Mouse (Mus musculus) lung, embryonic 14.5 days (tissue): ENCODE data around the gene Efcab8. TPM values are rescaled to one million over a fixed set of nuclear protein-coding genes. Genes with fewer than 3 reads are reported as not detected.

Experiments used
- ATAC-seq: fragments of 200-750 bp; cut with Nextera tagmentation; 2 replicates; pipeline ENCODE4 v1.8.0; 2017; ENCODE audit warnings: mild to moderate bottlenecking, moderate TSS enrichment, moderate library complexity; ENCODE audit not compliant: insufficient read depth
- DNase-seq: peaks from one replicate; pipeline ENCODE4 v3.0.0-alpha.2; 2015
- H3K27ac ChIP-seq: fragments of 300-500 bp; sonication (generic); 2 replicates; pipeline ENCODE4 v1.5.1; 2014; ENCODE audit warnings: low read depth, mild to moderate bottlenecking, moderate library complexity
- H3K27me3 ChIP-seq: fragments of 300-500 bp; sonication (generic); 2 replicates; pipeline ENCODE4 v1.6.1; 2014; ENCODE audit warnings: low read length, control low read depth; ENCODE audit not compliant: insufficient read depth
- H3K36me3 ChIP-seq: fragments of 300-500 bp; sonication (generic); 2 replicates; pipeline ENCODE4 v1.6.1; 2014; ENCODE audit warnings: control low read depth; ENCODE audit not compliant: insufficient read depth
- H3K4me1 ChIP-seq: fragments of 300-500 bp; sonication (generic); 2 replicates; pipeline ENCODE4 v1.6.1; 2014; ENCODE audit warnings: antibody characterized with exemption, control low read depth; ENCODE audit not compliant: insufficient read depth
- H3K4me2 ChIP-seq: fragments of 300-500 bp; sonication (generic); 2 replicates; pipeline ENCODE4 v1.6.1; 2014; ENCODE audit warnings: mild to moderate bottlenecking
- H3K4me3 ChIP-seq: fragments of 300-500 bp; sonication (generic); 2 replicates; pipeline ENCODE4 v1.5.1; 2014; ENCODE audit warnings: low read depth, low read length
- H3K9ac ChIP-seq: fragments of 300-500 bp; sonication (generic); 2 replicates; pipeline ENCODE4 v1.6.1; 2014
- H3K9me3 ChIP-seq: fragments of 300-500 bp; sonication (generic); 2 replicates; pipeline ENCODE4 v1.6.1; 2016; ENCODE audit warnings: low read depth, low read length, control low read depth
- CTCF ChIP-seq: IDR thresholded peaks from 2 replicates; pipeline ENCODE4 v1.5.1; 2016; ENCODE audit warnings: antibody characterized with exemption, low read depth
- WGBS: fragments of 180-500 bp; shearing (Covaris S2); extraction: QIAGEN DNeasy Blood & Tissue Kit; methylation state at CpG from one replicate; pipeline ENCODE4 v1.1.7; 2014; 5-methylcytosine and 5-hydroxymethylcytosine counted together
- polyA plus RNA-seq: library from polyadenylated mRNA; unstranded; fragments of >200 nt; fragmentation: Nextera tagmentation; extraction: Ambion mirVana; gene quantifications from 2 replicates; pipeline ENCODE4 v1.2.1, GENCODE M21; 2014

Gene Efcab8
- polyA plus RNA-seq, 1 experiment from 2014 or later, result not detected

GRCm38 (mm10) chr2:153762121-153762520, 17.6 kb upstream of the Efcab8 start:
- no peak for TF ChIP-seq CTCF
- 85% methylated on average over 5 of the region's 5 CpGs for WGBS
- peaks cover 93% of the 10 kb centered on the region for H3K36me3 ChIP-seq
- no peak overlapping the region for H3K4me3 ChIP-seq
- no peaks in the 10 kb centered on the region for H3K4me1 ChIP-seq
- no peaks in the 10 kb centered on the region for H3K27me3 ChIP-seq
- no peak overlapping the region for H3K4me2 ChIP-seq
- no peaks in the 10 kb centered on the region for H3K9me3 ChIP-seq
- DNase-seq, result no peak
- H3K27ac ChIP-seq, result no peak overlapping the region
- no peak overlapping the region for H3K9ac ChIP-seq
- ATAC-seq, result no peak

GRCm38 (mm10) chr2:153767484-153767883, 12.2 kb upstream of the Efcab8 start:
- no peak for DNase-seq
- Histone ChIP-seq H3K27ac (no peak overlapping the region), H3K4me3 (no peak overlapping the region), H3K36me3 (peaks cover 76% of the 10 kb centered on the region), H3K9me3 (no peaks in the 10 kb centered on the region), H3K4me2 (no peak overlapping the region), H3K27me3 (no peaks in the 10 kb centered on the region), H3K4me1 (0 out of 2 replicates have a peak, but pooled peaks cover 3% of the 10 kb centered on the region), H3K9ac (no peak overlapping the region)
- TF ChIP-seq CTCF, result no peak
- 66% methylated on average over 6 of the region's 6 CpGs for WGBS
- ATAC-seq, result no peak

GRCm38 (mm10) chr2:153768881-153769280, 10.8 kb upstream of the Efcab8 start:
- peaks cover 65% of the 10 kb centered on the region for H3K36me3 ChIP-seq
- no peak overlapping the region for H3K27ac ChIP-seq
- H3K27me3 ChIP-seq, result no peaks in the 10 kb centered on the region
- ATAC-seq (no peak), DNase-seq (no peak)
- H3K9me3 ChIP-seq, result no peaks in the 10 kb centered on the region
- H3K4me1 ChIP-seq, result 0 out of 2 replicates have a peak, but pooled peaks cover 3% of the 10 kb centered on the region
- WGBS, result 86% methylated on average over 2 of the region's 2 CpGs
- no peak overlapping the region for H3K4me2 ChIP-seq
- H3K4me3 ChIP-seq, result no peak overlapping the region
- TF ChIP-seq CTCF, result no peak
- no peak overlapping the region for H3K9ac ChIP-seq

- H3K27me3 ChIP-seq, result no peaks in the 10 kb centered on the region
- no peak overlapping the region for H3K4me3 ChIP-seq
- H3K9ac ChIP-seq, result no peak overlapping the region
- H3K4me2 ChIP-seq, result no peak overlapping the region
- no peak overlapping the region for H3K27ac ChIP-seq
- H3K9me3 ChIP-seq, result no peaks in the 10 kb centered on the region
- H3K4me1 ChIP-seq, result 0 out of 2 replicates have a peak, but pooled peaks cover 3% of the 10 kb centered on the region
- peaks cover 29% of the 10 kb centered on the region for H3K36me3 ChIP-seq
- peak; percentile 46 for DNase-seq
- WGBS, result 65% methylated on average over 4 of the region's 4 CpGs
- no peak for ATAC-seq
- no peak for TF ChIP-seq CTCF
These were observed 6.8 kb upstream of the Efcab8 start for GRCm38 (mm10) chr2:153772950-153773349.

GRCm38 (mm10) chr2:153775472-153775871, 4.3 kb upstream of the Efcab8 start:
- TF ChIP-seq CTCF, result no peak
- Histone ChIP-seq H3K4me1 (0 out of 2 replicates have a peak, but pooled peaks cover 7% of the 10 kb centered on the region), H3K9ac (no peak overlapping the region), H3K27ac (no peak overlapping the region), H3K9me3 (no peaks in the 10 kb centered on the region), H3K36me3 (peaks cover 12% of the 10 kb centered on the region), H3K27me3 (no peaks in the 10 kb centered on the region), H3K4me3 (no peak overlapping the region), H3K4me2 (no peak overlapping the region)
- WGBS, result 96% methylated on average over 4 of the region's 4 CpGs
- no peak for ATAC-seq
- no peak for DNase-seq

GRCm38 (mm10) chr2:153778638-153779362, 931 bp upstream of the Efcab8 start:
- WGBS, result 10% methylated on average over 24 of the region's 24 CpGs
- H3K4me2 ChIP-seq, result peak overlapping the region; percentile 79
- no peaks in the 10 kb centered on the region for H3K27me3 ChIP-seq
- no peaks in the 10 kb centered on the region for H3K9me3 ChIP-seq
- peak overlapping the region; percentile 52 for H3K9ac ChIP-seq
- peak; percentile 90 for DNase-seq
- peak; percentile 96 for ATAC-seq
- no peaks in the 10 kb centered on the region; the same call in 1 of the 2 replicates for H3K36me3 ChIP-seq
- H3K4me1 ChIP-seq, result 0 out of 2 replicates have a peak, but pooled peaks cover 5% of the 10 kb centered on the region
- no peak for TF ChIP-seq CTCF
- H3K27ac ChIP-seq, result no peak overlapping the region
- peak overlapping the region; percentile 34 for H3K4me3 ChIP-seq

- Histone ChIP-seq H3K4me2 (no peak overlapping the region), H3K36me3 (no peaks in the 10 kb centered on the region), H3K9ac (no peak overlapping the region), H3K27me3 (no peaks in the 10 kb centered on the region), H3K4me1 (peaks cover 5% of the 10 kb centered on the region; the same call in 1 of the 2 replicates), H3K4me3 (no peak overlapping the region), H3K27ac (no peak overlapping the region), H3K9me3 (no peaks in the 10 kb centered on the region)
- no peak for DNase-seq
- no peak for TF ChIP-seq CTCF
- WGBS, result 77% methylated on average over 4 of the region's 4 CpGs
- ATAC-seq, result no peak
These were observed 1.4 kb downstream of the Efcab8 start for GRCm38 (mm10) chr2:153781181-153781580.
